Mouse (Mus musculus) kidney, embryonic 16.5 days (tissue): ENCODE measurements at regions not wholly inside any gene's neighbourhood (a gene's known extent, or its start where the extent isn't known, plus 50 kb on each side); places are given as distances from the start of the nearest gene placed in this dataset.

Experiments used
- ATAC-seq: fragments of 200-750 bp; cut with Nextera tagmentation; 2 replicates; pipeline ENCODE4 v1.8.0; 2017; ENCODE audit warnings: moderate TSS enrichment; ENCODE audit not compliant: low FRiP score, low TSS enrichment
- H3K27ac ChIP-seq: fragments of 300-500 bp; sonication (generic); 2 replicates; pipeline ENCODE4 v1.5.1; 2014; ENCODE audit warnings: low read length
- H3K27me3 ChIP-seq: fragments of 300-500 bp; sonication (generic); 2 replicates; pipeline ENCODE4 v1.6.1; 2014; ENCODE audit warnings: low read length, control low read depth, mixed read lengths; ENCODE audit not compliant: insufficient read depth
- H3K36me3 ChIP-seq: fragments of 300-500 bp; sonication (generic); 2 replicates; pipeline ENCODE4 v1.6.1; 2014; ENCODE audit warnings: low read length, control low read depth, mixed read lengths; ENCODE audit not compliant: insufficient read depth
- H3K4me1 ChIP-seq: fragments of 300-500 bp; sonication (generic); 2 replicates; pipeline ENCODE4 v1.6.1; 2014; ENCODE audit warnings: low read length, control low read depth, mixed read lengths; ENCODE audit not compliant: insufficient read depth
- H3K4me2 ChIP-seq: fragments of 300-500 bp; sonication (generic); replicated peaks from 2 replicates; pipeline ENCODE4 v1.6.1; 2014; ENCODE audit warnings: low read depth, low read length
- H3K4me3 ChIP-seq: fragments of 300-500 bp; sonication (generic); 2 replicates; pipeline ENCODE4 v1.5.1; 2014; ENCODE audit warnings: mild to moderate bottlenecking, low read length
- H3K9ac ChIP-seq: fragments of 300-500 bp; sonication (generic); replicated peaks from 2 replicates; pipeline ENCODE4 v1.6.1; 2014; ENCODE audit warnings: low read length
- H3K9me3 ChIP-seq: fragments of 300-500 bp; sonication (generic); 2 replicates; pipeline ENCODE4 v1.6.1; 2016; ENCODE audit warnings: low read length, control low read depth
- WGBS: fragments of 180-500 bp; shearing (Covaris S2); extraction: QIAGEN DNeasy Blood & Tissue Kit; methylation state at CpG from one replicate; pipeline ENCODE4 v1.1.7; 2014; 5-methylcytosine and 5-hydroxymethylcytosine counted together

GRCm38 (mm10) chr8:11909146-11909545 is 68.9 kb downstream of the Tex29 start:
- 65% methylated on average over 3 of the region's 3 CpGs for WGBS

GRCm38 (mm10) chr8:11911639-11912450 is 71.6 kb downstream of the Tex29 start:
- H3K4me3 ChIP-seq, result no peak overlapping the region
- H3K27me3 ChIP-seq, result peaks cover 10% of the 10 kb centered on the region; the same call in 1 of the 2 replicates
- H3K9ac ChIP-seq, result no peak overlapping the region
- peaks cover 16% of the 10 kb centered on the region for H3K4me1 ChIP-seq
- no peaks in the 10 kb centered on the region for H3K36me3 ChIP-seq
- no peak overlapping the region for H3K27ac ChIP-seq
- no peak overlapping the region for H3K4me2 ChIP-seq
- H3K9me3 ChIP-seq, result no peaks in the 10 kb centered on the region
- WGBS, result 62% methylated on average over 18 of the region's 18 CpGs
- no peak for ATAC-seq

More at GRCm38 (mm10) chr8:11909146-11909545, 68.9 kb downstream of the Tex29 start:
- Histone ChIP-seq H3K4me1 (peaks cover 6% of the 10 kb centered on the region; the same call in 1 of the 2 replicates), H3K36me3 (no peaks in the 10 kb centered on the region), H3K27me3 (peaks cover 10% of the 10 kb centered on the region; the same call in 1 of the 2 replicates), H3K4me3 (no peak overlapping the region), H3K4me2 (no peak overlapping the region), H3K27ac (no peak overlapping the region), H3K9me3 (no peaks in the 10 kb centered on the region), H3K9ac (no peak overlapping the region)
- ATAC-seq, result no peak

DNA sequence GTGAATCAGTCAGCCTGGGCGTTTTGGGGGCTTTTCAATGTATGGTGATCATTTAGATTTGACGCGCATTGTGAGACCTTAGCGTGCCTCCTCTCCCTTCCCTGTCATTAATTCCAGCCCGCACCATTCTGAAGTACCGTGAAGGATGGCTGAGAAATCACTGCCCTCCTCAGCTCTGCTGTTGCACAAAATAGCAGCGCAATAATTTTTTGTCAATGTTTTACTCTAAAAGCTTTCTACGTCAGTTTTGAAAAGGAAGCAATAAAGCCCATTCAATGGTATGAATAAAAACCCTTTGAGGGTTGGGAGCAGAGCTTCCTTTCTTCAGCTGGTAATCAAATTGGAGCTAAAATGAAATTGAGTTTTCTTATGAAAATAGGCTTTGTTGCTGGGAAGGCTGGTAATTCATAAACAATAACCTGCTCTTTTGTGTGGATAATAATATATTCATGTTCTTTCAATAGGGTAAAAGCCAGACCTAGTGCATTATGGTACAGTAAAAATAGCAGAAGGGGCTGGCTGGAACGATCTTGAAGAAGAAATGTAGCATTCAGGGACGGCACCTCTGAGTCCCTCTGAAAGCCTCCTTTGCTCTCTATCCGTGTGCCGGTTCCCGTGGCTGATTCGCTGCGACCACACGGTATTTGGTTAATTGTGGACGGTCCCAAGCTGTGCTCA is 72.3 kb downstream of the Tex29 start:
- ATAC-seq, result no peak
- WGBS, result 67% methylated on average over 17 of the region's 17 CpGs
- no peak overlapping the region for H3K27ac ChIP-seq

GRCm38 (mm10) chr8:11913129-11913900 is 73.0 kb downstream of the Tex29 start:
- Histone ChIP-seq H3K27ac (no peak overlapping the region), H3K36me3 (no peaks in the 10 kb centered on the region), H3K4me2 (no peak overlapping the region), H3K4me1 (peaks cover 16% of the 10 kb centered on the region), H3K9me3 (no peaks in the 10 kb centered on the region), H3K4me3 (no peak overlapping the region), H3K9ac (no peak overlapping the region), H3K27me3 (peaks cover 10% of the 10 kb centered on the region; the same call in 1 of the 2 replicates)
- no peak for ATAC-seq
- 67% methylated on average over 12 of the region's 12 CpGs for WGBS

More for the DNA sequence above, 72.3 kb downstream of the Tex29 start:
- no peaks in the 10 kb centered on the region for H3K36me3 ChIP-seq
- H3K9ac ChIP-seq, result no peak overlapping the region
- H3K4me3 ChIP-seq, result no peak overlapping the region
- H3K27me3 ChIP-seq, result peaks cover 10% of the 10 kb centered on the region; the same call in 1 of the 2 replicates
- peaks cover 16% of the 10 kb centered on the region for H3K4me1 ChIP-seq
- H3K4me2 ChIP-seq, result no peak overlapping the region
- H3K9me3 ChIP-seq, result no peaks in the 10 kb centered on the region

- H3K4me2 ChIP-seq, result no peak overlapping the region
These were observed 73.9 kb downstream of the Tex29 start for GRCm38 (mm10) chr8:11914131-11914530.

DNA sequence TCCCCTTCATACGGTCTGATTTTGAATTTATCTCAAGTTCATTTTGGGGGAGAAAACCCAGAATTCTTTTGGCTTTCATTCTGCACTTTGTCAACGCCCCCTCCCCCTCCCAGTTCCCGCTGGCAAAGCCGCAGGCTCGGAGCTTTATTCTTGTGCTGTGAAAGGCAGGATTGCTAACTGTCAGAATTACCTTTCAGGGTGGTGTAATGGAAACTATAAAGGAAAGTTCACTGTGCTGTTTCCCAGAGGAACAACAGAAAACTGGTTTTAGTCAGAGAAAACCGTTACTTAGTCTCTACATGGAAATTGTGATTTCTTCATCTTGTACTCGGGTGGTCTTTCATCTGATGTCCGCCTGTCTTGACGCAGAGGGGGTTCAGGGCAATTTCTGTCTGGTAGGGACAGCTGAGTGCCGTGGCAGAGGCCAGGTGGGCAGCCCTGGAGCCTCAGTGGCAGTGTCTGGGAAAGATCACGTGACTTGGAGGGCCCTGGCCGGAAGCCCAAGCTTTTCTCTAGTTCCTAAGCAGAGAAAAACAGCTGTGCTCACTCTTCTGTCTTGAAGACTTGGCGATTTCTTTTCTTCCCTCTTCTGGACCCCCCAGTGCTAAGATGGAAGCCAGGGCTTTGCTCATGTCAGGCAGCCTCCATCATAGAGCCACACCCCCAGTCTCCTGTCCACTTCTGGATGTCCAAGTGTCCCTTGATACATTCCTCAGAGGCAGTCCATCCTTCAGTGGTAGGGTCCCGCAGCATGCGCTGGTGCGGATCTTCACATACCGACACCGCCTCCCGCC is 74.6 kb downstream of the Tex29 start:
- no peak overlapping the region for H3K9ac ChIP-seq
- H3K4me1 ChIP-seq, result peaks cover 16% of the 10 kb centered on the region
- H3K36me3 ChIP-seq, result no peaks in the 10 kb centered on the region
- ATAC-seq, result peak; percentile 55; the same call in 1 of the 2 replicates
- peak overlapping the region; percentile 7; the same call in 1 of the 2 replicates for H3K27ac ChIP-seq
- no peak overlapping the region for H3K4me3 ChIP-seq
- no peaks in the 10 kb centered on the region for H3K9me3 ChIP-seq
- H3K27me3 ChIP-seq, result peaks cover 10% of the 10 kb centered on the region; the same call in 1 of the 2 replicates
- 43% methylated on average over 19 of the region's 19 CpGs for WGBS
- peak overlapping the region; percentile 29 for H3K4me2 ChIP-seq

More at GRCm38 (mm10) chr8:11914131-11914530, 73.9 kb downstream of the Tex29 start:
- Histone ChIP-seq H3K4me3 (no peak overlapping the region), H3K9me3 (no peaks in the 10 kb centered on the region), H3K36me3 (no peaks in the 10 kb centered on the region), H3K9ac (no peak overlapping the region), H3K27me3 (peaks cover 10% of the 10 kb centered on the region; the same call in 1 of the 2 replicates), H3K4me1 (peaks cover 16% of the 10 kb centered on the region), H3K27ac (no peak overlapping the region)
- WGBS, result 54% methylated on average over 7 of the region's 7 CpGs
- ATAC-seq, result no peak

GRCm38 (mm10) chr8:11915721-11916120 is 75.4 kb downstream of the Tex29 start:
- peaks cover 10% of the 10 kb centered on the region; the same call in 1 of the 2 replicates for H3K27me3 ChIP-seq
- no peaks in the 10 kb centered on the region for H3K36me3 ChIP-seq
- peaks cover 16% of the 10 kb centered on the region for H3K4me1 ChIP-seq
- WGBS, result 91% methylated on average over 11 of the region's 11 CpGs
- no peak overlapping the region for H3K27ac ChIP-seq
- H3K9ac ChIP-seq, result no peak overlapping the region
- no peak overlapping the region for H3K4me2 ChIP-seq
- H3K4me3 ChIP-seq, result no peak overlapping the region
- H3K9me3 ChIP-seq, result no peaks in the 10 kb centered on the region
- ATAC-seq, result no peak

DNA sequence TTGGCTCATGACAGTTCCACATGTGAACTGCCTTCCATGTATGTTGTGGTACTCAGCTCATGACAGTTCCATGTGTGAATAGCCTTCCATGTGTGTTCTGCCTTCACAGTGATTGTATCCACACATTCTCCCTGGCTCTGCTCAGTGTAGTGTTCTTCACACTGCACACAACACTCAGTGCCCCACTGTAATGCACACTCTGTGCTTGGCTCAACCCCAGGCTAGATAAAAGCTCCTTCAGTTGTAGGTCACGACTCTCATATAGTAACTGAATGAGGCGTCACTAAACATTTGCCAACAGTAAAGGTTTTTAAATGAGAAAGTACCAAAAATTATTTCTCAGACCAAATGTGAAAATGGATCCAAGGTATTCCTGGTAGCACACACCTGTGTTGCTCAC is 79.6 kb downstream of the Tex29 start:
- 80% methylated on average over 2 of the region's 2 CpGs for WGBS
- no peak overlapping the region for H3K4me2 ChIP-seq
- no peak for ATAC-seq
- H3K9ac ChIP-seq, result no peak overlapping the region
- H3K27me3 ChIP-seq, result no peaks in the 10 kb centered on the region
- H3K27ac ChIP-seq, result no peak overlapping the region
- H3K4me1 ChIP-seq, result peaks cover 9% of the 10 kb centered on the region
- H3K9me3 ChIP-seq, result peaks cover 4% of the 10 kb centered on the region; the same call in 1 of the 2 replicates
- no peaks in the 10 kb centered on the region for H3K36me3 ChIP-seq
- no peak overlapping the region for H3K4me3 ChIP-seq

DNA sequence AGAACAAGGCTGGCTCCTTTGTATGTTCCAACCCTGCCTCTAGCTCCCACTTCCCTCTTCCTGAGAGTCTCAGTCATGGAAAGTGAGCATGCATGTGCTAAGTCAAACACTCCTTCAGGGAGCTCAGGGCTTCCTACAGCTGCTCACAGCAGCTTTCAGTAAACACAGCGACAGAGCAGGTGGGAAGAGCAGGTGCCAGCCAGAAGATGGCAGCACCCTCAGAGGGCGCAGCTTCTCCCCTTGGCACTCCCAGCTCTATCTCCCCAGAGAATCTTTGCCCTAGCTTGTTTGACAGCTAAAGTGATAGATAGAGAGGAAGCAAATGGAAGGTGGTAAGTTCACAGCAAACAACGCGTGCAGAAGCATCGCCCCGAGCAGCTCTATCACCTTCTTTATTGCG is 82.8 kb downstream of the Tex29 start:
- no peak for ATAC-seq
- Histone ChIP-seq H3K4me1 (no peaks in the 10 kb centered on the region), H3K36me3 (no peaks in the 10 kb centered on the region), H3K27ac (no peak overlapping the region), H3K4me2 (no peak overlapping the region), H3K4me3 (no peak overlapping the region), H3K27me3 (no peaks in the 10 kb centered on the region), H3K9me3 (peaks cover 4% of the 10 kb centered on the region; the same call in 1 of the 2 replicates), H3K9ac (no peak overlapping the region)
- 59% methylated on average over 7 of the region's 7 CpGs for WGBS
